ENCODE assay signal across 31 mouse cellular contexts in the genomic region with DNA sequence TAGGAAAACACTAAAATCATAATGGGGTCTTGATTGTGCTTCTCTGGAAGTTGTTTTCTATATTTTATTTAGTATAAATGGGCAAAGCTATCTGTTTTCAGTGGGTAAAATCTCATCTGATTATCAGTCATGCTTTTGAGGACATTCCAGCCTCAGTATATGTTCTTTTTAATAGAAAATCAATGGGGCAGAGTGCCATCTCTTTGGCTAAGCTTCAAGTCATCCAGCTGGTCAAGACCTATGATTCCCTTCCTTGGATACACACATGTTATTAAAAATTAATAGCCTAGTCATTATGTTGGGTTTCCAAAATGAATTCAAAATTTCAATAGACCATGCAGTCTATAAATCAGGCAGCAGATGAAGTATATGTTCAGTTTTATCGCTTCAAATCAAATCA.
"Had no signal": no experiment of that assay in that cellular context is flagged by ENCODE, and none has a peak within 500 bp of the region (broad histone marks: within the 10 kb centered on the region; RNA-seq: fewer than 3 reads in every experiment).

No protein-coding gene starts in this region.

- ATAC-seq: liver, embryonic 12.5 days; liver, postnatal 0 days; lung, postnatal 0 days; midbrain, embryonic 13.5 days; midbrain, embryonic 15.5 days; midbrain, embryonic 16.5 days had no signal

- H3K36me3 ChIP-seq: limb, embryonic 10.5 days; limb, embryonic 12.5 days; limb, embryonic 13.5 days; limb, embryonic 15.5 days; liver, embryonic 12.5 days; liver, embryonic 13.5 days; liver, embryonic 15.5 days; lung, embryonic 15.5 days; midbrain, embryonic 10.5 days; midbrain, embryonic 12.5 days; midbrain, embryonic 13.5 days; midbrain, embryonic 15.5 days; neural tube, embryonic 12.5 days; neural tube, embryonic 13.5 days had no signal

- H3K4me3 ChIP-seq: limb, embryonic 10.5 days; limb, embryonic 12.5 days; limb, embryonic 13.5 days; limb, embryonic 15.5 days; liver, embryonic 12.5 days; liver, embryonic 13.5 days; liver, embryonic 15.5 days; lung, embryonic 15.5 days; megakaryocyte, embryonic 14.5 days; midbrain, embryonic 10.5 days; midbrain, embryonic 12.5 days; midbrain, embryonic 13.5 days; midbrain, embryonic 15.5 days; myocyte; neural tube, embryonic 12.5 days; neural tube, embryonic 13.5 days had no signal

- H3K4me2 ChIP-seq: limb, embryonic 12.5 days; limb, embryonic 13.5 days; limb, embryonic 15.5 days; liver, embryonic 11.5 days; liver, embryonic 12.5 days; liver, embryonic 13.5 days; liver, embryonic 15.5 days; lung, embryonic 14.5 days; lung, embryonic 15.5 days; midbrain, embryonic 11.5 days; midbrain, embryonic 12.5 days; midbrain, embryonic 13.5 days; midbrain, embryonic 15.5 days; neural tube, embryonic 12.5 days; neural tube, embryonic 13.5 days had no signal

- H3K27me3 ChIP-seq: limb, embryonic 12.5 days; limb, embryonic 13.5 days; limb, embryonic 15.5 days; liver, embryonic 12.5 days; liver, embryonic 13.5 days; liver, embryonic 15.5 days; lung, embryonic 15.5 days; megakaryocyte, embryonic 14.5 days; midbrain, embryonic 12.5 days; midbrain, embryonic 13.5 days; midbrain, embryonic 15.5 days; neural tube, embryonic 12.5 days; neural tube, embryonic 13.5 days had no signal

- H3K27ac ChIP-seq: limb, embryonic 10.5 days; limb, embryonic 12.5 days; limb, embryonic 13.5 days; limb, embryonic 15.5 days; liver, embryonic 12.5 days; liver, embryonic 13.5 days; liver, embryonic 14.5 days; liver, embryonic 15.5 days; lung, embryonic 15.5 days; macrophage; midbrain, embryonic 10.5 days; midbrain, embryonic 12.5 days; midbrain, embryonic 13.5 days; midbrain, embryonic 15.5 days; neural tube, embryonic 12.5 days; neural tube, embryonic 13.5 days had no signal

- H3K4me1 ChIP-seq: limb, embryonic 10.5 days; limb, embryonic 12.5 days; limb, embryonic 13.5 days; limb, embryonic 15.5 days; liver, embryonic 12.5 days; liver, embryonic 13.5 days; liver, embryonic 15.5 days; lung, embryonic 15.5 days; megakaryocyte, embryonic 14.5 days; midbrain, embryonic 15.5 days; neural tube, embryonic 12.5 days had no signal

- H3K9ac ChIP-seq: limb, embryonic 12.5 days; limb, embryonic 13.5 days; limb, embryonic 15.5 days; liver, embryonic 12.5 days; liver, embryonic 13.5 days; liver, embryonic 14.5 days; liver, embryonic 15.5 days; liver, postnatal 0 days; lung, embryonic 14.5 days; lung, embryonic 15.5 days; midbrain, embryonic 12.5 days; midbrain, embryonic 13.5 days; midbrain, embryonic 15.5 days; neural tube, embryonic 12.5 days; neural tube, embryonic 13.5 days had no signal

- DNase-seq: liver; liver, embryonic 13.5 days; liver, postnatal 0 days; lung, adult 18-20 months; lung, adult 2 months; lung, embryonic 14.5 days; lung, postnatal 10 days; lung, postnatal 14 days; lung, postnatal 36 days; lung, postnatal 4 days had no signal

- H3K9me3 ChIP-seq: limb, embryonic 10.5 days; limb, embryonic 12.5 days; limb, embryonic 13.5 days; limb, embryonic 15.5 days; liver, embryonic 12.5 days; liver, embryonic 13.5 days; liver, embryonic 15.5 days; lung, embryonic 15.5 days; megakaryocyte, embryonic 14.5 days; midbrain, embryonic 10.5 days; midbrain, embryonic 12.5 days; midbrain, embryonic 13.5 days; midbrain, embryonic 15.5 days; neural tube, embryonic 12.5 days; neural tube, embryonic 13.5 days had no signal
